Mouse (Mus musculus) bone marrow, adult 2 months (tissue): ENCODE measurements at regions not wholly inside any gene's neighbourhood (a gene's known extent, or its start where the extent isn't known, plus 50 kb on each side); places are given as distances from the start of the nearest gene placed in this dataset.

Source experiments
- CTCF ChIP-seq: fragments of 200-500 bp; IDR thresholded peaks from 2 replicates; pipeline ENCODE4 v1.5.1; 2011; ENCODE audit warnings: low read length, control low read depth; ENCODE audit not compliant: control insufficient read depth, insufficient read depth
- POLR2A ChIP-seq: fragments of 200-500 bp; IDR thresholded peaks from 2 replicates; pipeline ENCODE4 v1.6.1; 2011; ENCODE audit warnings: low read depth, mild to moderate bottlenecking, control low read depth, low read length, borderline replicate concordance; ENCODE audit not compliant: control insufficient read depth

DNA sequence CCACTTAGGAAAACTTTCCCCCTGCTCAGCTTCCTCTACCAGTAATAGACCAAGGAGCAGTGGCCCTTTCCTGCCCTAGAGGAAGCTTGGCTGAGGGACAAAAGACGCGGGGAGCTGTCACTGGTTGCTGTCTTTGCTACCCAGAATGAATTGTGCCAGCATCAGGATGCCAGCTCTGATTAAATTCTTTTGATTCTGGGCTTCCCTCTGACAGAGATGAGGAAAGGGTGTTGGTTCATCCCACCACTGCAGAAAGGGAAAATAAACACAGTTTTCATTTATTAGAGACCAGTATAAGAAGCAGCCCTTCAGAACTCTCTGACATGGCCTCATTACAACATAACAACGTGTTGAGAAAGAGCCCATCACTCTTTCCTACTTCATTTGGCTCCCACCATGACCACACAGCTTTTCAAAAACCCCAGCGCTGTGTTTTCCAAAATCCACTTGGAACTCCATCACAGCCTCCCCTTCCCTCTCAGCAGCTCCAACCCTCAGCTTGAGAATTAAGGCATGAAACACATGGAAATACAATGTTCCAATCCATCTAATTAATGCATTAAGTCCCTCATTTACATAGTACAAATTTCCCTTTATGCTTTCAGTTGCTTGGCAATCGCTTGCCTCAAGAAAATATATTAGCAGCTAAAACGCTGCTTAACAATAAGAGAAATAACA, 429.6 kb downstream of the Efnb2 start:
- TF ChIP-seq CTCF (no peak), POLR2A (no peak)
